Mouse (Mus musculus): ENCODE data around the gene Snx1. TPM values are rescaled to one million over a fixed set of nuclear protein-coding genes. Genes with fewer than 3 reads are reported as not detected.
A peak's percentile ranks its signal among the peaks of the same experiment; 100 is the strongest.

The Snx1 gene
- total and polyA plus RNA-seq, 3 experiments, result 83.9 to 189 (median 113) TPM

DNA sequence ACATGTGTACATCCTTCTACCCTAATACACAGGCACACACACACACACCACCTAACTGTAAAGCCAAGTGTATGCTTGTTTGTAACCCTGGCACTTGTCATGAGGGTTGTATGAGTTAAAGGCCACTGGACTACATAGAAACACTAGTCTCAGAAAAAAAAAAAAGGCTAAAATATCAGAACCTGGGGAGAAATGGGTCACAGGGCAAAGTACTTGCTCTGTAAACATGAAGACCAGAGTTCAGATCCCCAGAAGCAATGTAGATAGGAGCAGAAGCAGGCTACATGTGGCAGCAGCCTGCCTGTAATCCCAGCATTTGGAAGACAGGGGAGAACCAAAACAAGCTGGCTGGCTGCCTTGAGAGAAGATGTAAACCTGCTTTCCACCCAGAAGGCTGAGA lies 19.8 kb upstream of the Snx1 start:
- H3K9me3 ChIP-seq (replicated peaks; ENCODE audit: insufficient read depth, low read length), result no peaks in the 10 kb centered on the region
- DNase-seq (ENCODE audit: low read depth, low spot score), result no peak
- TF ChIP-seq POLR2A (IDR thresholded peaks at IDR 0.05; ENCODE audit: control insufficient read depth in 1 of 2, insufficient read depth in 1 of 2, low read depth in 1 of 2, low read length in 2 of 2, poor library complexity in 1 of 2) (no peak), GABPA (IDR thresholded peaks at IDR 0.05; ENCODE audit: low read depth, low read length) (no peak), CHD1 (IDR thresholded peaks at IDR 0.05; ENCODE audit: low read depth, low read length) (no peak), MYC (IDR thresholded peaks at IDR 0.05; ENCODE audit: low read depth, low read length) (no peak), BHLHE40 (IDR thresholded peaks at IDR 0.05; ENCODE audit: borderline replicate concordance, low read depth, low read length) (no peak), GATA1 (IDR thresholded peaks at IDR 0.05; ENCODE audit: low read depth, low read length) (no peak), MXI1 (IDR thresholded peaks at IDR 0.05; ENCODE audit: low read depth, low read length) (no peak), ELF1 (IDR thresholded peaks at IDR 0.05; ENCODE audit: low read depth, low read length) (no peak), ETS1 (IDR thresholded peaks at IDR 0.05; ENCODE audit: low read depth, low read length) (no peak)
- no peak overlapping the region for H3K9ac ChIP-seq (ENCODE audit: control insufficient read depth, low read depth, low read length, poor library complexity, severe bottlenecking)
- H3K36me3 ChIP-seq (ENCODE audit: control insufficient read depth in 1 of 2, insufficient read depth in 2 of 2, low read length in 2 of 2), result no peaks in the 10 kb centered on the region
- no peaks in the 10 kb centered on the region for H3K27me3 ChIP-seq (ENCODE audit: control insufficient read depth in 1 of 2, insufficient read depth in 2 of 2, low read length in 2 of 2)
- H3K27ac ChIP-seq (ENCODE audit: control insufficient read depth, low read depth, low read length), result no peak overlapping the region
- no peaks in the 10 kb centered on the region for H3K79me2 ChIP-seq (ENCODE audit: control insufficient read depth, insufficient read depth, low read length, poor library complexity)
- no peaks in the 10 kb centered on the region for H3K4me1 ChIP-seq (ENCODE audit: control insufficient read depth in 1 of 2, insufficient read depth in 2 of 2, low read length in 2 of 2)
- no peak overlapping the region for H3K4me3 ChIP-seq (ENCODE audit: control insufficient read depth in 1 of 2, insufficient read depth in 1 of 2, low read depth in 2 of 2, low read length in 2 of 2)

DNA sequence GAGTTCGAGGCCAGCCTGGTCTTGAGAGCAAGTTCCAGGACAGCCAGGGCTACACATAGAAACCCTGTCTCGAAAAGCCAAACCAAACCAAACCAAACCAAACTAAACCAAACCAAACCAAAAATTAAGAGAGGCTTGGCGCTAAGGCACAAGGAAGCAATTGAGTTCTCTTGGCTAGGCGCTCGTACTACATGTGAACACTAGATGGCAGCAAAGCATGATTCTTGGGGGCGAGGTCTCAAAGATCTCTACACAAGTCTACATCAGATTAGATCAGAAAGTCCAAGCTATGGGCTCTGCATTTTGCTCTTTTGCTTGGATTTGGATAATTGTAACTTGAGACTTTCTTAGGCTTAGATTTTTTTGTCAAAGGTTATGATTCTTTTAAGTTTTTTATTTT lies 17.9 kb upstream of the Snx1 start:
- H3K4me3 ChIP-seq (ENCODE audit: control insufficient read depth in 1 of 2, insufficient read depth in 1 of 2, low read depth in 2 of 2, low read length in 2 of 2), result no peak overlapping the region
- H3K79me2 ChIP-seq (ENCODE audit: control insufficient read depth, insufficient read depth, low read length, poor library complexity), result no peaks in the 10 kb centered on the region
- no peaks in the 10 kb centered on the region for H3K27me3 ChIP-seq (ENCODE audit: control insufficient read depth in 1 of 2, insufficient read depth in 2 of 2, low read length in 2 of 2)
- H3K4me1 ChIP-seq (ENCODE audit: control insufficient read depth in 1 of 2, insufficient read depth in 2 of 2, low read length in 2 of 2), result no peaks in the 10 kb centered on the region
- DNase-seq (ENCODE audit: low read depth, low spot score), result peak; percentile 85
- H3K9me3 ChIP-seq (replicated peaks; ENCODE audit: insufficient read depth, low read length), result no peaks in the 10 kb centered on the region
- no peak overlapping the region for H3K27ac ChIP-seq (ENCODE audit: control insufficient read depth, low read depth, low read length)
- peaks cover 0 to 2% of the 10 kb centered on the region in 2 experiments; a peak in 2 of 4 replicates for H3K36me3 ChIP-seq (ENCODE audit: control insufficient read depth in 1 of 2, insufficient read depth in 2 of 2, low read length in 2 of 2)
- no peak for TF ChIP-seq EP300 (IDR thresholded peaks at IDR 0.05; ENCODE audit: low read depth in 1 of 2, low read length in 2 of 2)
- TF ChIP-seq NELFE (IDR thresholded peaks at IDR 0.05; ENCODE audit: low read depth, low read length), result no peak
- TF ChIP-seq TCF12 (IDR thresholded peaks at IDR 0.05; ENCODE audit: low read depth, low read length), result no peak
- TF ChIP-seq POLR2AphosphoS5 (IDR thresholded peaks at IDR 0.05; ENCODE audit: borderline replicate concordance, low read depth, low read length), result no peak
- no peak for TF ChIP-seq ZKSCAN1 (IDR thresholded peaks at IDR 0.05; ENCODE audit: low read depth, low read length)
- TF ChIP-seq ZMIZ1 (IDR thresholded peaks at IDR 0.05; ENCODE audit: low read depth, low read length), result no peak
- no peak for TF ChIP-seq USF1 (IDR thresholded peaks at IDR 0.05; ENCODE audit: low read depth, low read length)
- TF ChIP-seq POLR2AphosphoS2 (IDR thresholded peaks at IDR 0.05; ENCODE audit: low read length), result no peak
- TF ChIP-seq MYB (IDR thresholded peaks at IDR 0.05; ENCODE audit: low read depth, low read length), result no peak
- TF ChIP-seq RCOR1 (IDR thresholded peaks at IDR 0.05; ENCODE audit: low read depth, low read length), result no peak
- TF ChIP-seq SMC3 (IDR thresholded peaks at IDR 0.05; ENCODE audit: low read depth, low read length), result peak; percentile 91
- no peak for TF ChIP-seq USF2 (IDR thresholded peaks at IDR 0.05; ENCODE audit: borderline replicate concordance in 1 of 2, insufficient read depth in 1 of 2, low read depth in 1 of 2, low read length in 2 of 2)
- TF ChIP-seq CTCF (IDR thresholded peaks at IDR 0.05 in 2 of 3, conservative IDR thresholded peaks at IDR 0.05 in 1 of 3; ENCODE audit: control insufficient read depth in 1 of 3, insufficient read depth in 1 of 3, low read depth in 2 of 3, low read length in 3 of 3, poor library complexity in 1 of 3, severe bottlenecking in 1 of 3), result peak; percentile 66 to 87 (median 79)
- TF ChIP-seq GATA1 (IDR thresholded peaks at IDR 0.05; ENCODE audit: low read depth, low read length), result peak; percentile 66
- no peak for TF ChIP-seq TAL1 (IDR thresholded peaks at IDR 0.05; ENCODE audit: low read length)
- peak; percentile 38; the same call in 1 of the 2 replicates for TF ChIP-seq SIN3A (IDR thresholded peaks at IDR 0.05; ENCODE audit: low read length)
- TF ChIP-seq MAX (IDR thresholded peaks at IDR 0.05; ENCODE audit: low read length), result no peak
- TF ChIP-seq BHLHE40 (IDR thresholded peaks at IDR 0.05; ENCODE audit: borderline replicate concordance, low read depth, low read length), result no peak
- no peak for TF ChIP-seq GABPA (IDR thresholded peaks at IDR 0.05; ENCODE audit: low read depth, low read length)
- TF ChIP-seq TBP (IDR thresholded peaks at IDR 0.05; ENCODE audit: low read depth, low read length), result no peak
- no peak for TF ChIP-seq CHD2 (IDR thresholded peaks at IDR 0.05; ENCODE audit: low read length)
- TF ChIP-seq ZC3H11A (IDR thresholded peaks at IDR 0.05; ENCODE audit: low read depth, low read length), result peak; percentile 89
- TF ChIP-seq HCFC1 (IDR thresholded peaks at IDR 0.05; ENCODE audit: low read depth, low read length), result no peak
- TF ChIP-seq RAD21 (IDR thresholded peaks at IDR 0.05; ENCODE audit: low read depth, low read length), result peak; percentile 97
- H3K9ac ChIP-seq (ENCODE audit: control insufficient read depth, low read depth, low read length, poor library complexity, severe bottlenecking), result no peak overlapping the region
